Mouse (Mus musculus) myocyte (in vitro differentiated cells): ENCODE results near the gene Fhl3.

Experiments
- E2F4 ChIP-seq: IDR thresholded peaks from one replicate; pipeline ENCODE4 v1.6.1; 2011; ENCODE audit warnings: mild to moderate bottlenecking, control low read depth, moderate library complexity; ENCODE audit not compliant: insufficient read depth
- MAX ChIP-seq: IDR thresholded peaks from one replicate; pipeline ENCODE4 v1.6.1; 2011; ENCODE audit warnings: low read depth, mild to moderate bottlenecking, control low read depth
- POLR2A ChIP-seq: IDR thresholded peaks from one replicate; pipeline ENCODE4 v1.6.1; 2011; ENCODE audit warnings: low read depth, mild to moderate bottlenecking, control low read depth, moderate library complexity; ENCODE audit not compliant: insufficient read length

DNA sequence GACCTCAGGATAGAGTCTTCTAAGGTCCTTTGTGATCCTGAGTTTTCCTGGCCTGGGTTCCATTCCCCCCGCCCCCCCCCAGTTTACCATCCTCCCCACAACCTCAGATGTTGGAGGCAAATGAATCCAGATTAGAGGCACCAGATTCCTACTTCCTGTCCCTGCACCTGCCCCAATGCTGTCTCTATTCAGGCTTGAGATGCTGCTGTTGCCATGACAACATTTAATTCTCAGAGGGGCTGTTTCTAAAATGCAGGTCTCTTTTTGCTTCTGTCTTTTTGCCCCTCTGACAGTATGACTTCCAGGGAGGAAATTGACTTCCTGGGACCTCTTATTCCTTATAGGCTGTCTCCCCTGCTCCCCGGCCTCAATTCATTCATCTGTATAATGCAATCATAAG is 36.5 kb downstream of the Fhl3 start:
- TF ChIP-seq POLR2A (no peak), MAX (no peak), E2F4 (no peak)
